Mouse (Mus musculus): ENCODE measurements at regions not wholly inside any gene's neighbourhood (a gene's known extent, or its start where the extent isn't known, plus 50 kb on each side); places are given as distances from the start of the nearest gene placed in this dataset.
"Not testable (repeated sequence)": the region's sequence is repeated elsewhere in the genome, so short reads cannot be mapped to it uniquely, and the experiment has no call there.

DNA sequence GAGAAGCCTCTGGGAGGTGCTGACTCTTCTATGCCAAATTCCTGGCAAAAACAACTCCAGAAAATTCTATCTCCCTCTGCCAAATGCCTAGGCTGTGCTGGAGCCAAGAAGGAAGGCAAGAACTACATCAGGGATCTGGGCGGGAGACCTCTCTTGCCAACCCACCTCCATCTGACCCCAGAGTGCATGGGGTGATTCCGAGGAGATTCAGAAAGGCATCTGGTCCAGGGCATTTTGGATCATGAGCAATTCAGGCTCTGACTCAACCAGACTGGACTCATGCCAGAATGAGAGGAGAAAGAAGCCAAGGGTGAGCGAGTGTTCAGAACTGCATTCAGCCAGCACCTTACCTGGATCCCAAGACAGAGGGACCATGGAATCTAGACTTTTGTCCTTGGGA is 137.0 kb upstream of the Ube2e1 start:
- Histone ChIP-seq H3K4me2 (ENCODE audit: low read depth, low read length) (no peak overlapping the region), H3K4me1 (ENCODE audit: control insufficient read depth, insufficient read depth, low read length) (no peaks in the 10 kb centered on the region), H3K36me3 (ENCODE audit: control insufficient read depth, insufficient read depth, low read length) (no peaks in the 10 kb centered on the region), H3K4me3 (replicated peaks; ENCODE audit: low read length) (no peak overlapping the region), H3K9me3 (replicated peaks; ENCODE audit: control insufficient read depth, low read length) (no peaks in the 10 kb centered on the region), H3K27me3 (ENCODE audit: control insufficient read depth, insufficient read depth, low read length) (no peaks in the 10 kb centered on the region), H3K9ac (ENCODE audit: low read length) (no peak overlapping the region), H3K27ac (ENCODE audit: low read length) (no peak overlapping the region)
- 52% methylated on average over 3 of the region's 3 CpGs for WGBS
- no peak for ATAC-seq (ENCODE audit: insufficient read depth, low FRiP score)

DNA sequence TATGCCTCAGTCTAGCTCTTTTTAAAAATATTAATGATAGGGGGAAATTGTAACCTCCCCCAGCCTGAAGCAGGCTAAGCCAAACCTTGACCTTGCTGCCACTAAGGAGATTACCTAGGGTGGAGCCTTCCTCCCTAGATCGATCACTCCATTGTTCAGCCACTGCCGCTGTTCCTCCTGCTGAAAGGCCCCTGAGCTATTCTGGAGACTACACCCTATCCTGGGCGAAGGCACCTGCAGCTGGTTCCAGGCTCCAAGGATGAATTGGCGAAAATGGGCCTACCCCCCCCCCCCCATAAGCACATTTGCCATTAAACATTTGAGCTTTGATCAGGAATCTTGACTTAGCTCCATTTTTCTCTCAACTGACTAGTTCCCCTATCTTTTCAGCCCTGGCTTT is 135.2 kb upstream of the Ube2e1 start:
- not testable (repeated sequence) for H3K9ac ChIP-seq (ENCODE audit: low read length); H3K36me3 ChIP-seq (ENCODE audit: control insufficient read depth, insufficient read depth, low read length); H3K4me1 ChIP-seq (ENCODE audit: control insufficient read depth, insufficient read depth, low read length); H3K4me3 ChIP-seq (replicated peaks; ENCODE audit: low read length); H3K27me3 ChIP-seq (ENCODE audit: control insufficient read depth, insufficient read depth, low read length); H3K9me3 ChIP-seq (replicated peaks; ENCODE audit: control insufficient read depth, low read length); H3K4me2 ChIP-seq (ENCODE audit: low read depth, low read length); ATAC-seq (ENCODE audit: insufficient read depth, low FRiP score); H3K27ac ChIP-seq (ENCODE audit: low read length)
- 61% methylated on average over 4 of the region's 4 CpGs for WGBS

DNA sequence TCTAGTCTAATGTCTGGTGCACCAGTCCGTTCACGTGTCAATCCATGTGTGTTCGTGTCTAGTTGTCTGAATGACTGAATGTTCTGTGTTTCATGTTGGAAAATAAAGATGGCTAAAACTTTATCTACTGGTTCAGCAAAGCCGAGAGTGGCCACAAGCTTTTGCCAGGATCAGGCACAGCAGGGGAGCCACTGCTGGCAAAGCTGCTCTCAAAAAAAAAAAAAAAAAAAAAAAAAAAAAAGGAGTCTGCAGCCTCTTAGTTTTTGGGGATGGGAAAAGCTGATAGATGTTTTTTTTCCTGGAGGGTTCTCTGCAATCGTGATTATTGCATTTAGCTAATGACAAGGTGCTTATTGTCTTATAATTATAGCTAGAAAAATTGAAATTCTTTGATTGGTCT is 132.5 kb upstream of the Ube2e1 start:
- H3K9me3 ChIP-seq (replicated peaks; ENCODE audit: control insufficient read depth, low read length); H3K9ac ChIP-seq (ENCODE audit: low read length); H3K4me1 ChIP-seq (ENCODE audit: control insufficient read depth, insufficient read depth, low read length); H3K4me2 ChIP-seq (ENCODE audit: low read depth, low read length); H3K36me3 ChIP-seq (ENCODE audit: control insufficient read depth, insufficient read depth, low read length); ATAC-seq (ENCODE audit: insufficient read depth, low FRiP score); H3K27me3 ChIP-seq (ENCODE audit: control insufficient read depth, insufficient read depth, low read length); H3K4me3 ChIP-seq (replicated peaks; ENCODE audit: low read length); H3K27ac ChIP-seq (ENCODE audit: low read length): not testable (repeated sequence)
- WGBS, result 38% methylated on average over 5 of the region's 5 CpGs

DNA sequence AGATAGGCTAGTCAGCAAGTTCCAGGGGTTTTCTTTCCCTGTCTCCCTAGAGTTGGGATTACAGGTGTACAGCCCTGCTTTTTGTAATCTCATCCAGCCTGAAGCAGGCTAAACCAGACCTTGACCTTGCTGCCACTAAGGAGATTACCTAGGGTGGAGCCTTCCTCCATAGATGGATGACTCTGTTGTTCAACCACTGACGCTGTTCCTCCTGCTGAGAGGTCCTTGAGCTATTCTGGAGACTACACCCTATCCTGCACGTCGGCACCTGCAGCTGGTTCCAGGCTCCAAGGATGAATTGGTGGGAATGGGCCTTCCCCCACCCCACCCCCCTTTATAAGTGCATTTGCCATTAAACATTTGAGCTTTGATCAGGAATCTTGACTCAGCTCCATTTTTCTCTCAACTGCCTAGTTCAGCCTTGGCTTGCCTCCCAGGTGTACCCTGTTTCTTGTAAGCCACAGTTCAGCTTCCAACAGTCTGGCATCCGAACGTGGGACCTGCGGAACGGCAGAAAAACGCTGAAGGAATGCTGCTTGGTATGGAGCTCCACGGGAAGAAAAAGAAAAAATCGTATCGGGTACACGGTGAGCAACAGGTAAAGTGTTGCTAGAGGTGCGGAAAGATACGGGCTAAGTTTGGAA is 131.7 kb upstream of the Ube2e1 start:
- H3K27me3 ChIP-seq (ENCODE audit: control insufficient read depth, insufficient read depth, low read length), result no peaks in the 10 kb centered on the region
- H3K9me3 ChIP-seq (replicated peaks; ENCODE audit: control insufficient read depth, low read length), result no peaks in the 10 kb centered on the region
- 36% methylated on average over 14 of the region's 14 CpGs for WGBS
- H3K27ac ChIP-seq (ENCODE audit: low read length), result no peak overlapping the region
- H3K36me3 ChIP-seq (ENCODE audit: control insufficient read depth, insufficient read depth, low read length), result no peaks in the 10 kb centered on the region
- H3K4me2 ChIP-seq (ENCODE audit: low read depth, low read length), result peak overlapping the region; percentile 21; the same call in 1 of the 2 replicates
- H3K4me3 ChIP-seq (replicated peaks; ENCODE audit: low read length), result no peak overlapping the region
- H3K4me1 ChIP-seq (ENCODE audit: control insufficient read depth, insufficient read depth, low read length), result no peaks in the 10 kb centered on the region
- no peak overlapping the region for H3K9ac ChIP-seq (ENCODE audit: low read length)
- ATAC-seq (ENCODE audit: insufficient read depth, low FRiP score), result no peak

DNA sequence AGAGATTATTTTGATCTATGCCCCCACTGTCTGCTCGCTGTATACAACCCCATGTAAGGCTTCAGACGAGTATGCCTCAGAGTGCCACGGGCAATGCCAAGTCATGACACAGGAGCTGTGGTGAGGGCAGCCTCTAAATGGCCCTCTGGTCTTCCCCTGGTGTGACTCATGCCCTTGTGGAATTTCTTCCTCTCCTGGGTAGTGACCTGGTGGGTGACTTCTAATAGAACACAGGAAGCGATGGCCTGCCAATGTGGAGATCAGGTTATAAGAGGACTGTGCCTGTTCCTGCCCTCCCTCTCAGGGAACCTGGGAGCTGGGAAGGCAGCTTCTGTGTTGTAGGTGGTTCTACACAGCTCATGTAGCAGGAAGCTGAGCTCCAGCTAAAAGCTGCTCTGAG is 130.7 kb upstream of the Ube2e1 start:
- no peak overlapping the region for H3K27ac ChIP-seq (ENCODE audit: low read length)
- no peaks in the 10 kb centered on the region for H3K9me3 ChIP-seq (replicated peaks; ENCODE audit: control insufficient read depth, low read length)
- no peaks in the 10 kb centered on the region for H3K27me3 ChIP-seq (ENCODE audit: control insufficient read depth, insufficient read depth, low read length)
- no peaks in the 10 kb centered on the region for H3K36me3 ChIP-seq (ENCODE audit: control insufficient read depth, insufficient read depth, low read length)
- WGBS, result 82% methylated on average over 4 of the region's 4 CpGs
- no peak overlapping the region for H3K9ac ChIP-seq (ENCODE audit: low read length)
- no peak for ATAC-seq (ENCODE audit: insufficient read depth, low FRiP score)
- H3K4me1 ChIP-seq (ENCODE audit: control insufficient read depth, insufficient read depth, low read length), result no peaks in the 10 kb centered on the region
- no peak overlapping the region for H3K4me3 ChIP-seq (replicated peaks; ENCODE audit: low read length)
- H3K4me2 ChIP-seq (ENCODE audit: low read depth, low read length), result no peak overlapping the region

DNA sequence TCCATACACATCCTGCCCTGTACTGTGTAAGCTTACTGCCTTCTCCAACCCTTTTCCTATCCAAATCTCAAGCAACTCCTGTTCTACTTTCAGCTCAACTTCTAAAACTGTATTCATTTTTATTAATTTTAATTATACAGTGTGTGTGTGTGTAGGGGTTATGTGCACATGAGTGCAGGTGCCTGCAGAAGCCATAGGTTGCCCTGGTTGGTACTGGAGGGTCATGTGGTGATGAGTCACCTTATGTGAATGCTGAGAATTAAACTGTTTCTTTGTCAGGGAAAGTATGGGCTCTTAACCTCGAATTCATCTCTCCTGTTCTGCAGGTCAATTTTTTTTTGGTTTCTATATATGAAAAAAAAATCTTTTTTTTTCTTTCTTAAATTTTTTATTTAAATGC is 117.0 kb upstream of the Ube2e1 start:
- Histone ChIP-seq H3K9ac (ENCODE audit: low read length) (no peak overlapping the region), H3K4me2 (ENCODE audit: low read depth, low read length) (no peak overlapping the region), H3K27me3 (ENCODE audit: control insufficient read depth, insufficient read depth, low read length) (no peaks in the 10 kb centered on the region), H3K4me3 (replicated peaks; ENCODE audit: low read length) (no peak overlapping the region), H3K36me3 (ENCODE audit: control insufficient read depth, insufficient read depth, low read length) (no peaks in the 10 kb centered on the region), H3K4me1 (ENCODE audit: control insufficient read depth, insufficient read depth, low read length) (no peaks in the 10 kb centered on the region), H3K9me3 (replicated peaks; ENCODE audit: control insufficient read depth, low read length) (no peaks in the 10 kb centered on the region), H3K27ac (ENCODE audit: low read length) (no peak overlapping the region)
- ATAC-seq (ENCODE audit: insufficient read depth, low FRiP score), result no peak
- 69% methylated on average over 1 of the region's 1 CpGs for WGBS

DNA sequence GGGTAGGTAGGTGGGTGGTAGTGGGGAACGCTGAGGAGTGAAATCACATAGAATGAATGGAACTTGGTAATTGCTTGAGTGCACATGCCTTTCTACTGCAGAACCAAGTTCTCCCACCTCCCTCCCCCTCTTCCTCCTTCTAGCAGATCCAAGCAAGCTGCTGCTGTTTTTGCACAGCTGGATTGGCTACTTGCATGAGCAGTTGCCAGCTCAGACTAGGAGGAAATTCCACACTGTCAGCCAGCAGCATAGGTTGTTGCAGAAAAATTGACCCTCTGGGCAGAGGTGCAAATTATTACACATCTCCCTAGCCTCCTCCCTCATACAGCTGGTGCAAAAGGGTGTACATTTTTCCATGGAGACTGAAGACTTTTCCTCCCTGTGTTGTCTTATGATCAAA is 112.8 kb upstream of the Ube2e1 start:
- Histone ChIP-seq H3K4me2 (ENCODE audit: low read depth, low read length) (no peak overlapping the region), H3K9ac (ENCODE audit: low read length) (no peak overlapping the region), H3K27ac (ENCODE audit: low read length) (no peak overlapping the region), H3K36me3 (ENCODE audit: control insufficient read depth, insufficient read depth, low read length) (no peaks in the 10 kb centered on the region), H3K4me3 (replicated peaks; ENCODE audit: low read length) (no peak overlapping the region), H3K4me1 (ENCODE audit: control insufficient read depth, insufficient read depth, low read length) (no peaks in the 10 kb centered on the region), H3K27me3 (ENCODE audit: control insufficient read depth, insufficient read depth, low read length) (no peaks in the 10 kb centered on the region), H3K9me3 (replicated peaks; ENCODE audit: control insufficient read depth, low read length) (no peaks in the 10 kb centered on the region)
- 73% methylated on average over 1 of the region's 1 CpGs for WGBS
- ATAC-seq (ENCODE audit: insufficient read depth, low FRiP score), result peak; percentile 7; the same call in 1 of the 2 replicates

DNA sequence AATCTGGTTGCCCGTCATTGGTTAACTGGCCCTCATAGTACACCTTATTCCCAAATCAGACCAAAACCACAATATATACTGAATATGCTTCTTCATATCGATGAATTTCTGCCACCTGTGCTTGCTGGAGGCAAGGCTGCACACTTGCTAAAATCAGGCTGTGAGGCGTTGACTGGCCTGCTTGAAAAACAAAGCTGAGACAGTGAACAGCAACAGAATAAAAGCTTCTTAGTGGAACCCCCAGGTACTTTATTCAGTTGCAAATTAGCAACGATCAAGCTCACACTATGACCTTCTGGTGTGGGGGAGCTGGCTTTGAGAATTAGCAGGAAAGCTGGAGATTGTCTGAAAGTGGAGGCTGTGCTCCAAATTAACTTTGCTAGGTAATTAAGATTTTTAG is 97.3 kb upstream of the Ube2e1 start:
- not testable (repeated sequence) for H3K27ac ChIP-seq (ENCODE audit: low read length); H3K4me2 ChIP-seq (ENCODE audit: low read depth, low read length); H3K36me3 ChIP-seq (ENCODE audit: control insufficient read depth, insufficient read depth, low read length); H3K9me3 ChIP-seq (replicated peaks; ENCODE audit: control insufficient read depth, low read length); H3K4me1 ChIP-seq (ENCODE audit: control insufficient read depth, insufficient read depth, low read length); ATAC-seq (ENCODE audit: insufficient read depth, low FRiP score); H3K9ac ChIP-seq (ENCODE audit: low read length); H3K4me3 ChIP-seq (replicated peaks; ENCODE audit: low read length); H3K27me3 ChIP-seq (ENCODE audit: control insufficient read depth, insufficient read depth, low read length)
- WGBS, result 59% methylated on average over 4 of the region's 4 CpGs

DNA sequence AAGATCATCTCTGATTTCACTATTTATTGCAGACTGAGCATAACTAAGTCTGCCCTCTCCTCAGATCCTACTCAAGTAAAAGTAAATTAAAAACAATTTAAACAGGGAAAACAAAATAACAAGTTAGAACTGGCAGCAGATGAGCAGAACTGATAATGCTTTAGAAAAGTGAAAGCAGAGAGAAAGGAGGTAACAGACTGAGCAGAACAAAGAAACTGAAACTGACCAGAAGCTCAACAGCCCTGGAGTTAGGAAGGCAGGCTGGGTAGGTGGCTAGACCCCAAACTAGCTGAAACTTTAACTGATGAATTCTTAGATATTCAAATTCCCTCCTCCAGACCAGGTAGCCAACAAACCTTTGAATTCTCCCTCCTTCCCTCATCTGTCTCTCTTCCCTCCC is 94.2 kb upstream of the Ube2e1 start:
- H3K36me3 ChIP-seq (ENCODE audit: control insufficient read depth, insufficient read depth, low read length), result no peaks in the 10 kb centered on the region
- H3K9ac ChIP-seq (ENCODE audit: low read length), result no peak overlapping the region
- H3K27ac ChIP-seq (ENCODE audit: low read length), result no peak overlapping the region
- H3K27me3 ChIP-seq (ENCODE audit: control insufficient read depth, insufficient read depth, low read length), result no peaks in the 10 kb centered on the region
- H3K4me1 ChIP-seq (ENCODE audit: control insufficient read depth, insufficient read depth, low read length), result no peaks in the 10 kb centered on the region
- H3K4me2 ChIP-seq (ENCODE audit: low read depth, low read length), result no peak overlapping the region
- H3K4me3 ChIP-seq (replicated peaks; ENCODE audit: low read length), result no peak overlapping the region
- H3K9me3 ChIP-seq (replicated peaks; ENCODE audit: control insufficient read depth, low read length), result no peaks in the 10 kb centered on the region
- no peak for ATAC-seq (ENCODE audit: insufficient read depth, low FRiP score)

DNA sequence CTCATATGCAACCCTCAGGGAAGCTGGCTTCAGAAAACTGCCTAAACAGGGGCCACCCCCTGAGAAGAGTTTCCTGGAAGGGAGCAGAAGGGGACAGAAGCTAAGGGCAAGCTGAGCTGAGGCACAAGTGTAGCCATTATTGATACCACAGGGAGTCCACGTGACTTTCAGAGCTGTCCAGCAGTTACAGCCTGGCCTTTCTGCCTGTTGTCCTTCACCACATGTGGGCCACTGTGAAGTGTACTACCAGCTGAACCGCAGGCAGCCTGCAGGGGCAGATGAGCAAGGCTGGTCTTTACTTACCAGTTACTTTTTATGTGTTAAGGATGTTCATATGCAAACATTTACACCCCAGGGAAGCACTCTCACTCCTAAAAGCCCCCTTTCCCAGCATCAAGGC is 85.2 kb upstream of the Ube2e1 start:
- WGBS, result 11% methylated on average over 2 of the region's 2 CpGs
- ATAC-seq (ENCODE audit: insufficient read depth, low FRiP score), result no peak
- H3K27me3 ChIP-seq (ENCODE audit: control insufficient read depth, insufficient read depth, low read length), result no peaks in the 10 kb centered on the region
- H3K4me2 ChIP-seq (ENCODE audit: low read depth, low read length), result no peak overlapping the region
- no peaks in the 10 kb centered on the region for H3K4me1 ChIP-seq (ENCODE audit: control insufficient read depth, insufficient read depth, low read length)
- H3K36me3 ChIP-seq (ENCODE audit: control insufficient read depth, insufficient read depth, low read length), result no peaks in the 10 kb centered on the region
- H3K27ac ChIP-seq (ENCODE audit: low read length), result no peak overlapping the region
- no peaks in the 10 kb centered on the region for H3K9me3 ChIP-seq (replicated peaks; ENCODE audit: control insufficient read depth, low read length)
- no peak overlapping the region for H3K9ac ChIP-seq (ENCODE audit: low read length)
- H3K4me3 ChIP-seq (replicated peaks; ENCODE audit: low read length), result no peak overlapping the region

All from stomach, embryonic 16.5 days (tissue).